Mouse (Mus musculus): Measurements from ENCODE around the gene Adsl.

- TF ChIP-seq CTCF (IDR thresholded peaks at IDR 0.05; ENCODE audit: extremely low read depth, insufficient read depth, insufficient read length, insufficient replicate concordance) (no peak), POLR2A (IDR thresholded peaks at IDR 0.05; ENCODE audit: low read depth, low read length) (no peak)
Measured at GRCm38 (mm10) chr15:81000419-81001138, 52.3 kb downstream of the Adsl start.

Measured in spleen, adult 2 months (tissue).